Mouse (Mus musculus) adipocyte (in vitro differentiated cells): Measurements from ENCODE around the gene Tmem141.

ENCODE experiments used
- DNase-seq: peaks from one replicate; pipeline ENCODE4 v3.0.0-alpha.2; 2016; ENCODE audit warnings: low spot score

Tmem141 gene

DNA sequence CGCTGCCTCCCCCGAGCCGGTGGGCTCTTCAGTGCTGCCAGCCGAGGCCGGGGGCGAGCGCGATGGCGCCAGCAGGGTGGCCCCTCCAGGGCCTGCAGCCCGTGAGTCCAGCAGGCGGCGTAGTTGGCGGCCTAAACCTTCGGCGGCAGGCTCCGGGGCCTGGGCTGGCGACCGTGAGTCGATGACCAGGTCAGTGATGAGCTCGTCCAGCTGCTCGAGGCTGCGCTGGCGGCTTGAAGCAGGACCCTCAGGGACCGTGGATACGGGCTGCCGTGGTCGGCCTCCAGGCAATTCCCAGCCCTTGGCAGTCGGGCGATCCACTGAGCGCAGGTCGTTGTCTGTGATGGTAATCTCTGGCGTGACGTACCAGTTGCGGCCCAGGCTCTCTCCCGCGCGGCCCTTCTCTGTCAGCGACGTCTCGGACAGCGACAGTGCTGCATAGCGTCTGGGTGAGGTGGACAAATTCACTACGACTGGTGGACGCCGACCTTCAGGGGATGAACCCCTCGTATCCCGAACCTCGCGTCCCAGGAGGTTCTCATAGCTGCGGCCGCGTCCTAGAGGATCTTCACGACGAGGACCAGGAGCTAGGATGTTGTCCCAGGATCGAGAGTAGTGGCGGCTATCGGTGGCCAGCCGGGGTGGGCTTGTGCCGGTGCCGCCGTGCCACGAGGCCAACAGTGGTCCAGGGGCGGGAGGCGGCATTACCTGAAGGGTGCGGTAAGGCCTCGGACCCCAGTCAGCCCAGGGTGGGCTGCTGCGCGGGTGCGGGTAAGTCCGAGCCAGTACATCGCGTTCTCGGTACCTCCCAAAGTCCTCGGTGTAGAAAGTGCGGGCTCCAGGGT, 43.6 kb downstream of the Tmem141 start:
- DNase-seq: no peak

DNA sequence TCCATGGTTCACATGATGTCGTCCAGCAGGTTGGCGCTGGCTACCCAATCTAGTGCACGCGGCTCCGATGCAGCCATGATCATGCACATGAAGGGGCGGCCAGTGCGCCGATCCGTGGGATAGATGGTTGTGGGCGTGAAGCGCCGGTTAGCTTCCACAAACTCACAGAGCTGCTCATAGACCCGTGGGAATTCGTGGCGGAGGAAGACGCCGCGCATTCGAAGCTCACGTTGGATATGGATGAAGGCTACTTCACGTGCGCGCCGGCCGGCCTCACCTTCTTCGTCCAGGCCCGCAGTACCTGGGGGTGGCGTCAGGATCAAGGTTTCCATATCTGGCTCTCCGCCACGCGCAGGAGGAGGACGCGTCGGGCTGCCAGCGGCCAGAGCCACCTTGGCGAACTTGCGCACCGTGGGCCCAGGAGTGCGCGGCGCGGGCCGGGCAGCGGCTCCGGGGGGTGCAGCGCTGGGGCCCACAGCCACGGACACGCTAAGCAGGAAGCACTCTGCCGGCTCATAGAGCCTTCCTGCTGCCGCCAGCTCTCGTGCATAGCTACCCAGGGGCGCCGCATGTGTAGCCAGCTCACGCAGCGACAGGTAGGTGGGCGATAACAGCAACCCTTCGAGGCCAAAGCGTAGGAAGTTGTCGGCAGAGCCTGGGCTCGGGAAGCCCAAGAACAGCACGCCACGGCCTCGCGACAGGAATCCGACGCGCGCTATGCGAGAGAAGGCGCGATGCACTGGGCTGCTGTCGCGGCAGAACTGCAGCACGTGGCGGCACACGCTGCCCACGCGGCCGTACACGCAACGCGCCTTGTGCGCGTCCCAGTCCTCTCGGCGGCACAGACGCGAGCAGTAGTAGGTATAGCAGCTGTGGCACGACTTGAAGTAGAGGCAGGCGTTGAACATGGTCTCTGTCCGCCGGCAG, 44.6 kb downstream of the Tmem141 start:
- DNase-seq: no peak

- no peak for DNase-seq
These were observed 45.6 kb downstream of the Tmem141 start for GRCm38 (mm10) chr2:25576028-25576850.

DNA sequence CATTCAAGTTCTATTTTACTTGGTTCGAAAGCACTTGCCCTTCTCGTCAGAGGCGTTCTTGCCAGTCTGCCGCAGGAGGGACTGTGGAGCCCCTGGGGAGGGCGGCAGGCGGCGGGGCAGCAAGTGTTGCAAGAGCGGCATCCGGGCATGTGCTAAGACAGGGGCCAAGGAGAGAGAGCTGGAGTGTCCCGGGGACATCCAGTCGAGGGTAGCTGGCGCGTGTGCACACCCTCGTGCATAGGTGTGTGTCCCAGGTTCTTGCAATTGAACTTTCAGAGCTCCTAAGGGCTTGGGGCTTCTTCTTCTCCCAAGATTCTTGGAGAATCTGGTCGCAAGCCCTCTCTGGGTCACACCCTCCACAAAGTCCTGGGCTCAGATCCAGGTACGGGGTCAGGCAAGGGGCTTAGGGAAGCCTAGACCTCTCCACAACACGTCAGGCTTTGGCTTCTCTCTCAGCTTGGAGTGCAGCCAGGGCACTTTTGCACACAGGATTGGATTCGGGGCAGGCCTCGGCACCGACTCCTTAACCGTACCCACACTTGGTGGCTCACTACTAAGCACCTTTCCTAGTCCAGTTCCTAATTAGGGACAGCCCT, 46.3 kb downstream of the Tmem141 start:
- peak; percentile 73 for DNase-seq

DNA sequence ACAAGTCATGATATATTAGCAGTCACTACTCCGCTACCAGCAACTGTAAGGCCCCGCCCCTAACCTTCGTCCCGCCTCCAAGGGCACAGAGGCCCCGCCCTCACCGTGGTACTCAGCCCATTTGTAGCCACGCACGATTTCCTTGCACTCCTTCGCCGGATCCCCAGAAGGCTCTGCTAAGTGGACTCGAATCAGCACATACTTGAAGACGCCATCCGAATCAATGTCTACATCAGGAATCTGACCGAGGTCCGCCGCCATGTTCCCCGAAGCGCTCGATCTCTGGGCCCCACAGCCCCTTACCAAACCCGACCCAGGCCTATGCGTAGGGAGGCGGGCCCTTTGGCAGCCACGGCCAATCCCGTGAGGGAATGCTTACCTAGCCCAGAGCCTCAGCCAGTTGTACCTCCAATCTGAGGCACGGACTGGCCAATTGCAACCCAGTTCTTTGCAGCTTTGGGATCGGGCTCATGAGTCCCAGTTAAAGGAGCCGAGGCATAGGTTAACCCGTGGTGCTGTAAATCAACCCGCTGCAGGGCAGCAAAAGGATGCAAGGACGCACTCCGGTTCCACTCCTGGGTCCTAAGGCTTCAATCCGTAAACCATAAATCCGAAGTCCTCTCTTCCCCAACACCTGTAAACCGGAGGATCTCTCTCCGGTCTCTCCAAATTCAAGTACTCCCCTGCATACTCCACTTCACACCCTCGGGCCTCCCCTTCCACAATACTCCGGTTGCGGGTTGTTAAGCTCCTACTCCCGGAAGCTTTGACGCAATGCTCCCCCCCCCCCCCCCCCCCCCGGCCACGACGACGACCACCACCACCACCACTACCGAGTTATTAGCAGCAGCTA, 47.0 kb downstream of the Tmem141 start, which contains the start of the genes Mamdc4 and Phpt1:
Gene Mamdc4, minus strand, starts transcription at position 267 of the 853 bp plus-strand sequence.
Gene Phpt1, minus strand, starts transcription at position 646 of the 853 bp plus-strand sequence.
- peak; percentile 97 for DNase-seq

DNA sequence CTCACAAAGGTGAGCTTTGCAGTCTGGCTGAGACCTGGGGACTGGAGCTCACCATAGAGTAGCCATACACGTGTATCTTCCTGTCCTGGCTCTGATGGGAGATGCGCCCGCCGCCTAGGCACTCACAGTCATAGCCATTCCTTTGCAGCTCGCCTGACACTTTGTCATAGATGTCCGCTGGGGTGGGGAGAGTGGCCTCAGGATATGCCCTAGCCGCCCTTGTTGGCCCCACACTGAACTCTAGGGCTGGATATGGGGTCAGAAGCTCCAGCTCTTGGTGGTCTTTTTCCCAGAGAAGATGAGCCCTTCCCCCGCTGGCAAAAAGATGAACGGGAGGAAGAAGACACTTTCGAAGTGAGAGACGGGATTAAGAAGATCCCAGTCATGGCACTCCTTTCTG, 47.7 kb downstream of the Tmem141 start:
- DNase-seq: no peak

DNA sequence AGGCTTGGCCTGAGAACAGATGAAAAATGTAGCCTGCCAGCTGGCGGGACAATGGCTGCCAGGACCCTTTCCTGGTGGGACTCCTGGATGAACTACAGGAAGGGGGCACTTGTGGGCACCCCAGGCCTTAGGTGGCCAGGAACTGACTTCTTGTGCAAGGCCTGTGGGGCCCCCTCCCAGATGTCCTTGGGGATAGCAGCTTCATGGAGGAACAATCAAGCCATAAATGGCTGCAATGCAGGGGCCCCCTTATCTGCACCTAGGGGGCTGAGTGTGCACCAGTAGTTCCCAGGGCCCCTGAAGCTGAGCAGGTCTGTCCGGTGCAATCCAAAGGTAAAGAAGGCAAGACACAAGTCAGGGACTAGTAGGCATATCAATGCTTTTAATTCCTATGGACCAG, 48.7 kb downstream of the Tmem141 start:
- no peak for DNase-seq

DNA sequence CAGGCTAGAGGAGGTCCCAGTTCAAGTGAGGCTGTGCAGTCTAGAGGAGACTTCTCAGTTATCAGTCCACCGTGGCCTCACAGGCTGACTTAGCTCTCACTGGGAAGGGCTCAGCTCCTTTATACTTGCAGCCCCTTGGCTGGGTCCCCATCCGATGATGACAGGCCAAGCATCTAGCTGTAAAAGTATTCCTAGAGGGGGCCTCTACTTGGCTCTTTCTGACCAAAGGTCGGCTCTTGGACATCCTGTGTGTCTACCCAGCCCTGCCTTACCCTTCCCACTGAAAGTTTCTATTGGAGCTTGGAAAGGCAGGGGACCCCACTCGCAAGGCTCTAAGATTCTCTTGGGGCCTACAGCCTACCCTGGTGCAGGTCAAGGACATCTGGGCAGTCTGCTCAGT, 50.6 kb downstream of the Tmem141 start:
- no peak for DNase-seq
